Mouse (Mus musculus) MEL (cell line): Measurements from ENCODE around the gene Rpl37a.

Source experiments
- CTCF ChIP-seq, 3 experiments: IDR thresholded peaks in 2 of 3; conservative IDR thresholded peaks in 1 of 3; 2 replicates each; pipeline ENCODE4 v1.5.1; 2011 to 2012; ENCODE audit warnings: low read length in 3 of 3, low read depth in 2 of 3, mild to moderate bottlenecking in 2 of 3, improper control_type of control experiment in 1 of 3, inconsistent platforms in 1 of 3, mixed read lengths in 1 of 3, moderate library complexity in 1 of 3; ENCODE audit not compliant: control insufficient read depth in 1 of 3, insufficient read depth in 1 of 3, poor library complexity in 1 of 3, severe bottlenecking in 1 of 3
- E2F4 ChIP-seq: IDR thresholded peaks from 2 replicates; pipeline ENCODE4 v1.6.1; 2011; ENCODE audit warnings: low read depth, low read length, improper control_type of control experiment, borderline replicate concordance
- EP300 ChIP-seq, 2 experiments: IDR thresholded peaks; 2 replicates each; pipeline ENCODE4 v1.6.1; 2011; ENCODE audit warnings: improper control_type of control experiment in 2 of 2, low read length in 2 of 2, low read depth in 1 of 2, mild to moderate bottlenecking in 1 of 2
- MAFK ChIP-seq: IDR thresholded peaks from 2 replicates; pipeline ENCODE4 v1.6.1; 2011; ENCODE audit warnings: low read depth, mild to moderate bottlenecking, low read length, improper control_type of control experiment, borderline replicate concordance
- NELFE ChIP-seq: IDR thresholded peaks from 2 replicates; pipeline ENCODE4 v1.6.1; 2011; ENCODE audit warnings: low read depth, low read length, improper control_type of control experiment
- POLR2AphosphoS2 ChIP-seq: IDR thresholded peaks from 2 replicates; pipeline ENCODE4 v1.6.1; 2011; ENCODE audit warnings: low read length, improper control_type of control experiment
- RAD21 ChIP-seq: IDR thresholded peaks from 2 replicates; pipeline ENCODE4 v1.6.1; 2011; ENCODE audit warnings: mild to moderate bottlenecking, low read depth, low read length, improper control_type of control experiment

GRCm38 (mm10) chr1:72746382-72746781 lies 35.3 kb downstream of the Rpl37a start:
- TF ChIP-seq EP300 (IDR thresholded peaks at IDR 0.05; ENCODE audit: low read depth in 1 of 2, low read length in 2 of 2): no peak
- TF ChIP-seq CTCF (IDR thresholded peaks at IDR 0.05 in 2 of 3, conservative IDR thresholded peaks at IDR 0.05 in 1 of 3; ENCODE audit: control insufficient read depth in 1 of 3, insufficient read depth in 1 of 3, low read depth in 2 of 3, low read length in 3 of 3, poor library complexity in 1 of 3, severe bottlenecking in 1 of 3): no peak
- no peak for TF ChIP-seq RAD21
- no peak for TF ChIP-seq E2F4
- no peak for TF ChIP-seq POLR2AphosphoS2
- TF ChIP-seq MAFK: no peak
- TF ChIP-seq NELFE: no peak
